Mouse (Mus musculus) liver, embryonic 14.5 days (tissue): ENCODE data around the gene Nf1. TPM values are rescaled to one million over a fixed set of nuclear protein-coding genes. Genes with fewer than 3 reads are reported as not detected.

Experiments used
- ATAC-seq: fragments of 200-750 bp; cut with Nextera tagmentation; 2 replicates; pipeline ENCODE4 v1.8.0; 2017; ENCODE audit warnings: moderate number of reproducible peaks, mild to moderate bottlenecking, moderate library complexity; ENCODE audit not compliant: insufficient read depth
- DNase-seq, 3 experiments: peaks; one replicate each; pipeline ENCODE4 v3.0.0-alpha.2; 2012 to 2013; ENCODE audit warnings: low read depth in 3 of 3, low spot score in 3 of 3
- H3K27ac ChIP-seq: fragments of 300-500 bp; sonication (generic); 2 replicates; pipeline ENCODE4 v1.5.1; 2014; ENCODE audit warnings: moderate library complexity, mild to moderate bottlenecking, control low read depth, inconsistent platforms
- H3K27me3 ChIP-seq: fragments of 300-500 bp; sonication (generic); 2 replicates; pipeline ENCODE4 v1.6.1; 2014; ENCODE audit warnings: mild to moderate bottlenecking, low read length, moderate library complexity; ENCODE audit not compliant: control insufficient read depth, insufficient read depth
- H3K36me3 ChIP-seq: fragments of 300-500 bp; sonication (generic); replicated peaks from 2 replicates; pipeline ENCODE4 v1.6.1; 2014; ENCODE audit warnings: low read depth; ENCODE audit not compliant: control insufficient read depth, insufficient read depth
- H3K4me1 ChIP-seq, 2 experiments: fragments of 200-500 bp in 1 of 2; fragments of 300-500 bp in 1 of 2; sonication (generic) in 1 of 2; replicated peaks; 2 replicates each; pipeline ENCODE4 v1.6.1; 2012 to 2014; ENCODE audit warnings: antibody characterized with exemption in 1 of 2, inconsistent platforms in 1 of 2, low read length in 1 of 2; ENCODE audit not compliant: control insufficient read depth in 2 of 2, insufficient read depth in 2 of 2
- H3K4me2 ChIP-seq: fragments of 300-500 bp; sonication (generic); 2 replicates; pipeline ENCODE4 v1.6.1; 2014; ENCODE audit warnings: low read depth, mild to moderate bottlenecking, control low read depth, moderate library complexity
- H3K4me3 ChIP-seq, 2 experiments: fragments of 200-500 bp in 1 of 2; fragments of 300-500 bp in 1 of 2; sonication (generic) in 1 of 2; 2 replicates each; pipeline ENCODE4 v1.5.1; 2012 to 2014; ENCODE audit warnings: low read depth in 2 of 2, low read length in 2 of 2, mild to moderate bottlenecking in 2 of 2, control low read depth in 1 of 2, inconsistent platforms in 1 of 2, moderate library complexity in 1 of 2; ENCODE audit not compliant: insufficient read depth in 1 of 2
- H3K9ac ChIP-seq: fragments of 300-500 bp; sonication (generic); replicated peaks from 2 replicates; pipeline ENCODE4 v1.6.1; 2014; ENCODE audit warnings: mild to moderate bottlenecking, control low read depth, moderate library complexity
- H3K9me3 ChIP-seq: fragments of 300-500 bp; sonication (generic); 2 replicates; pipeline ENCODE4 v1.6.1; 2016; ENCODE audit warnings: low read length, mixed read lengths; ENCODE audit not compliant: control insufficient read depth
- CTCF ChIP-seq: IDR thresholded peaks from 2 replicates; pipeline ENCODE4 v1.5.1; 2016; ENCODE audit warnings: antibody characterized with exemption, low read depth, control low read depth
- EP300 ChIP-seq: IDR thresholded peaks from 2 replicates; pipeline ENCODE4 v1.6.1; 2016; ENCODE audit warnings: antibody characterized with exemption, low read depth
- WGBS: fragments of 180-500 bp; shearing (Covaris S2); extraction: QIAGEN DNeasy Blood & Tissue Kit; methylation state at CpG from one replicate; pipeline ENCODE4 v1.1.7; 2014; ENCODE audit not compliant: insufficient replicate concordance; 5-methylcytosine and 5-hydroxymethylcytosine counted together
- polyA plus RNA-seq, 2 experiments: library from polyadenylated mRNA; depleted of rRNA in 1 of 2; stranded (reverse) in 1 of 2; unstranded in 1 of 2; fragments of >200 nt; fragmentation: Nextera tagmentation in 1 of 2; extraction: Ambion mirVana in 1 of 2; gene quantifications; 2 replicates each; pipeline versions ENCODE4 v1.2.1 to v1.2.3; 2012 to 2014

Nf1 gene
- polyA plus RNA-seq, 2 experiments: 1.7 to 2.3 TPM

GRCm38 (mm10) chr11:79316807-79317345 lies 22.6 kb upstream of the Nf1 start:
- ATAC-seq: no peak
- no peak overlapping the region for H3K4me3 ChIP-seq
- no peaks in the 10 kb centered on the region for H3K4me1 ChIP-seq
- TF ChIP-seq EP300: no peak
- no peak for TF ChIP-seq CTCF
- no peaks in the 10 kb centered on the region for H3K27me3 ChIP-seq
- H3K9ac ChIP-seq: no peak overlapping the region
- no peak for DNase-seq
- no peaks in the 10 kb centered on the region for H3K36me3 ChIP-seq
- H3K27ac ChIP-seq: no peak overlapping the region
- H3K9me3 ChIP-seq: no peaks in the 10 kb centered on the region
- WGBS: 75% methylated on average over 8 of the region's 8 CpGs
- H3K4me2 ChIP-seq: no peak overlapping the region

DNA sequence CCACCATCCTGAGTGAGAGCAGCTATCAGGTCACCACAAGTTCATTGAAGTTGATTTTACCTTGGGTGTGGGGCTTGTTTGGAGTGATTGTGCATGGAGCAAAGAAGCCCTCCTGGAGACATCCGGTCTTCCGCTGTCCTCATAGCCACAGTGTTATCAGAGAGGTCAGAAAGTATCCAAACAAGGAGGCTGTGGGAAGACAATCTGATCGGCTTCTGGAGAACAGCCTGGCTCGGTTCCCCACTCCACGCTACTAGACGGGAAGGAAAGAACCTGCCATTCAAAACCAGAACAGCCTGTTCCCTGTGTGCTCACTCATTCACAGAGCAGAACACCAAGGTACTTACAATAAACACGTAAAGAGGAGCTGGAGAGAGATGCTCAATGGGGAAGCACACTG lies 19.7 kb upstream of the Nf1 start:
- no peak overlapping the region for H3K27ac ChIP-seq
- no peak overlapping the region for H3K9ac ChIP-seq
- no peaks in the 10 kb centered on the region for H3K27me3 ChIP-seq
- no peak for ATAC-seq
- no peak for TF ChIP-seq CTCF
- TF ChIP-seq EP300: no peak
- no peaks in the 10 kb centered on the region for H3K36me3 ChIP-seq
- no peaks in the 10 kb centered on the region for H3K9me3 ChIP-seq
- DNase-seq: no peak
- WGBS: 56% methylated on average over 7 of the region's 7 CpGs
- no peak overlapping the region for H3K4me3 ChIP-seq
- H3K4me2 ChIP-seq: no peak overlapping the region
- no peaks in the 10 kb centered on the region for H3K4me1 ChIP-seq

DNA sequence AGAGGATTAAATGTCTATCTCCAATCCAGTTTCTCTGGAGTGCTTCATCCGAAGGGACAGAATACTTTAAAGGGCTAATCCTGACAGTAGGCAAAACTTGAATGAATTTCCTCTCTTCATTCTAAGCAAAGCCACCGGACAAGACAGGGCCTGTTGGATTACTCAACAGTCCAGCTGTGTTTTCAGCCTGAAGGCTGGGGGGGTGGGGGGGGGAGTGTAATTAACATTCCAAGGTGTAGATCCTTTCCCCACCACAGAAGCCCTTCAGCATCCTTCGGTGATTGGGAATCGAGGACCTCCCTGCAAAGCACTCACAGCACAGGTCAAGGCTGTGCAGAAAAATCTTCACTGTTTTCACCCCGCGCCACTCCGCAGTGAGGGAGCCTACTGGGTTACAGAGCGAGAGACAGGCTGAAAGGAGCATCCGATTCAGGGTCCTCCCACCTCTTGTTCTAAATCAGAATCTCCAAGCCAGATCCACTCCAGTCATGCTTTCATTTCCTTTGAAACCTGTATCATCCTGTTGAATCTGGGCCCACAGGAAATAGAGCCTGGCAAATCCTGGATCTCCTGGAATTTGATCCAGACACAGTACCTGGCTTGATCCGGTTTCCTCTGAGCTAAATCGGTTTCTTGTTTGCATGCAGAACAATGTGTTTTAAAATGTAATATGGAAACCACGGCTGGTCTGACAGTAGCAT lies 15.4 kb upstream of the Nf1 start:
- no peak for ATAC-seq
- WGBS: 64% methylated on average over 12 of the region's 12 CpGs

GRCm38 (mm10) chr11:79325663-79326062 lies 13.8 kb upstream of the Nf1 start:
- WGBS: 25% methylated on average over 8 of the region's 8 CpGs
- no peak overlapping the region for H3K4me2 ChIP-seq
- no peaks in the 10 kb centered on the region for H3K4me1 ChIP-seq
- H3K9me3 ChIP-seq: no peaks in the 10 kb centered on the region
- H3K4me3 ChIP-seq: no peak overlapping the region
- H3K36me3 ChIP-seq: no peaks in the 10 kb centered on the region
- no peak overlapping the region for H3K27ac ChIP-seq
- DNase-seq (no peak), ATAC-seq (no peak)
- H3K27me3 ChIP-seq: no peaks in the 10 kb centered on the region
- TF ChIP-seq CTCF (no peak), EP300 (no peak)
- H3K9ac ChIP-seq: no peak overlapping the region

More for the DNA sequence above, 15.4 kb upstream of the Nf1 start:
- Histone ChIP-seq H3K4me3 (no peak overlapping the region), H3K4me1 (no peaks in the 10 kb centered on the region), H3K27me3 (no peaks in the 10 kb centered on the region), H3K27ac (no peak overlapping the region), H3K36me3 (no peaks in the 10 kb centered on the region), H3K9ac (no peak overlapping the region), H3K4me2 (no peak overlapping the region), H3K9me3 (no peaks in the 10 kb centered on the region)
- no peak for TF ChIP-seq EP300
- no peak for TF ChIP-seq CTCF
- no peak for DNase-seq

DNA sequence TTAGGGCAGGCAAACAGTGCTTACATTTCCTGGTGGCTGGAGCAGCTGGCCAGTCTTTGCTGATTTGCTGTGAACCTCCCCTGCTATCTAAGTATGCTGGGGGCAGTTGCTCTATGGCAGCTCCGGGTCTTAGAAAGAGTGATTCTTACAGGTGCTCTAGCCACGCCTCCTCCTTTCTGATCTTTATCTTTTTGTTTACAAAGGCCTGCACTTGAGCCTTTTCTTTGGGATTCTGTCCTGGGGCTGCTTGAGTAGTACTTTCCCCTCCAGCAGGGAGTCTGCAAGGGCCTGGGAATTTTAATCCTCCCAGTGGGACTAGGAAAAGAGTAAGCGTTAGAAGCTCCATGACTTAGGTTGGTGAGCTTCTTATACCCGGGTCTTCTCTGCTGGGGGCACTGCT lies 12.4 kb upstream of the Nf1 start:
- Histone ChIP-seq H3K27ac (no peak overlapping the region), H3K27me3 (no peaks in the 10 kb centered on the region), H3K36me3 (no peaks in the 10 kb centered on the region), H3K4me2 (no peak overlapping the region), H3K9ac (no peak overlapping the region), H3K9me3 (no peaks in the 10 kb centered on the region), H3K4me3 (no peak overlapping the region), H3K4me1 (no peaks in the 10 kb centered on the region)
- DNase-seq (no peak), ATAC-seq (no peak)
- TF ChIP-seq CTCF (no peak), EP300 (no peak)
- 39% methylated on average over 4 of the region's 4 CpGs for WGBS
